8 mouse cellular contexts compared by ENCODE assay signal in the genomic region with DNA sequence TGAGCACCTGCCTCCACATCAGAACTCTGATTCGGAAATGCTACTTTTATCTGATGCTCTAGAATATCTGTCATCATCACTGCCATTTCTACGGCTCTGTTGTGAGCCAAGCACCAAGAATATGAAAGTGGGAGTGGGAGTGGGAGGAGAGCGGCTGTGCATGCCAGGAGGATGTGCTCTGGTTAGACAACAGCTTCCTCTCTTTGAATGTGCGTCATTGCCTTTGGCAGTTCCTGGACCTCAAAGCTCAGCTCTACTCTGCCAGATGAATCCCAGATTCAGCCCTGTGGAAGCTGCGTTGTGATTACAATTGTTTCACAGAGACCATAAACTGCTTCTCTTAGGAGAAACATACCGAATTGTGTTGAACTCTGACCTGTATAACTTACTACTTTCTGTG.
DNase-seq lines count a peak whose midpoint lies in the region; ATAC-seq and TF ChIP-seq lines count a peak whose summit lies in the region.
"Had no signal": no experiment of that assay in that cellular context is flagged by ENCODE, and none has a peak within 500 bp of the region (broad histone marks: within the 10 kb centered on the region; RNA-seq: fewer than 3 reads in every experiment).

No protein-coding gene starts in this region.

- TF ChIP-seq CTCF in layer of hippocampus, adult 2 months (conservative IDR thresholded peaks at IDR 0.05), result no peak
- TF ChIP-seq CTCF in cerebellum, adult 2 months (IDR thresholded peaks at IDR 0.05; ENCODE audit: borderline replicate concordance, insufficient read depth, low read depth, low read length), result no peak

- no peak overlapping the region for H3K4me2 ChIP-seq in midbrain, embryonic 14.5 days (ENCODE audit: low read length)
- H3K4me2 ChIP-seq: limb, embryonic 12.5 days had no signal

- WGBS in cerebellum, adult 2 months, result 43% methylated on average over 6 of the region's 6 CpGs
- 72% methylated on average over 6 of the region's 6 CpGs for WGBS in midbrain, embryonic 14.5 days

- H3K36me3 ChIP-seq in midbrain, embryonic 14.5 days (ENCODE audit: control insufficient read depth, insufficient read depth, low read length), result no peaks in the 10 kb centered on the region
- H3K36me3 ChIP-seq: limb, embryonic 12.5 days had no signal

- ATAC-seq in midbrain, embryonic 14.5 days (ENCODE audit: low FRiP score, low TSS enrichment), result no peak

- H3K27me3 ChIP-seq in cerebellum, adult 2 months (ENCODE audit: control insufficient read depth, insufficient read depth, low read length), result no peaks in the 10 kb centered on the region
- H3K27me3 ChIP-seq in midbrain, embryonic 14.5 days (ENCODE audit: control insufficient read depth, insufficient read depth, low read length), result no peaks in the 10 kb centered on the region
- H3K27me3 ChIP-seq: limb, embryonic 12.5 days had no signal

- H3K9me3 ChIP-seq in midbrain, embryonic 14.5 days (ENCODE audit: control insufficient read depth, low read length), result no peaks in the 10 kb centered on the region
- H3K9me3 ChIP-seq: limb, embryonic 12.5 days had no signal

- TF ChIP-seq POLR2A in cerebellum, adult 2 months (IDR thresholded peaks at IDR 0.05; ENCODE audit: borderline replicate concordance, insufficient read depth, low read length), result no peak

- no peak overlapping the region for H3K9ac ChIP-seq in midbrain, embryonic 14.5 days (replicated peaks; ENCODE audit: low read length)
- H3K9ac ChIP-seq: limb, embryonic 12.5 days had no signal

- H3K4me3 ChIP-seq in layer of hippocampus, adult 2 months, result no peak overlapping the region
- no peak overlapping the region for H3K4me3 ChIP-seq in cerebellum, adult 2 months (replicated peaks; ENCODE audit: insufficient read depth, low read depth, low read length)
- no peak overlapping the region for H3K4me3 ChIP-seq in midbrain, embryonic 14.5 days (replicated peaks; ENCODE audit: low read depth, low read length)
- H3K4me3 ChIP-seq: limb, embryonic 12.5 days had no signal

- peak; percentile 78 for DNase-seq in right cerebral cortex, adult 18-20 months
- no peak for DNase-seq in right cerebral cortex, postnatal 14 days
- DNase-seq in heart, adult 9 months (ENCODE audit: low spot score in 2 of 2), result peak; percentile 22 to 44
- DNase-seq in layer of hippocampus, adult 2 months (ENCODE audit: low spot score in 2 of 2), result peak; percentile 49 to 71
- peak; percentile 81 for DNase-seq in naive thymus-derived CD4-positive, alpha-beta T cell, adult 2 months (ENCODE audit: low read depth)
- DNase-seq in cerebellum, adult 2 months, result no peak
- DNase-seq in midbrain, embryonic 14.5 days, result no peak

- no peaks in the 10 kb centered on the region for H3K4me1 ChIP-seq in cerebellum, adult 2 months (ENCODE audit: control insufficient read depth, insufficient read depth, low read length)
- H3K4me1 ChIP-seq in midbrain, embryonic 14.5 days (ENCODE audit: control insufficient read depth, insufficient read depth, low read length), result peaks cover 3% of the 10 kb centered on the region; the same call in 1 of the 2 replicates

- H3K27ac ChIP-seq in layer of hippocampus, adult 2 months, result 0 out of 2 replicates have a peak overlapping the region, but pooled peaks have one; percentile 12
- no peak overlapping the region for H3K27ac ChIP-seq in cerebellum, adult 2 months (ENCODE audit: insufficient read depth, low read length)
- no peak overlapping the region for H3K27ac ChIP-seq in midbrain, embryonic 14.5 days (replicated peaks; ENCODE audit: low read depth, low read length)
- H3K27ac ChIP-seq: limb, embryonic 12.5 days had no signal

Comparison
In these comparisons a context has a peak if more than half of its experiments do, and no peak if none do; other contexts are left out.
1. DNase-seq: peak in right cerebral cortex, adult 18-20 months (single experiment), heart, adult 9 months (2 of 2), layer of hippocampus, adult 2 months (2 of 2) and naive thymus-derived CD4-positive, alpha-beta T cell, adult 2 months (single experiment); none in right cerebral cortex, postnatal 14 days (single experiment), cerebellum, adult 2 months (0 of 2) and midbrain, embryonic 14.5 days (single experiment).